Mouse (Mus musculus) midbrain, embryonic 13.5 days (tissue): Measurements from ENCODE around the gene Ranbp1. TPM values are rescaled to one million over a fixed set of nuclear protein-coding genes. Genes with fewer than 3 reads are reported as not detected.

Experiments
- ATAC-seq: fragments of 200-750 bp; cut with Nextera tagmentation; 2 replicates; pipeline ENCODE4 v1.8.0; 2017; ENCODE audit warnings: mild to moderate bottlenecking, moderate TSS enrichment, moderate library complexity
- H3K27ac ChIP-seq: fragments of 300-500 bp; sonication (generic); 2 replicates; pipeline ENCODE4 v1.5.1; 2015; ENCODE audit warnings: inconsistent platforms, mild to moderate bottlenecking, moderate library complexity
- H3K27me3 ChIP-seq: fragments of 300-500 bp; sonication (generic); 2 replicates; pipeline ENCODE4 v1.6.1; 2015; ENCODE audit warnings: mild to moderate bottlenecking, inconsistent platforms
- H3K36me3 ChIP-seq: fragments of 300-500 bp; sonication (generic); 2 replicates; pipeline ENCODE4 v1.6.1; 2015; ENCODE audit warnings: mild to moderate bottlenecking, inconsistent platforms
- H3K4me1 ChIP-seq: fragments of 300-500 bp; sonication (generic); replicated peaks from 2 replicates; pipeline ENCODE4 v1.6.1; 2015; ENCODE audit warnings: inconsistent platforms
- H3K4me2 ChIP-seq: fragments of 300-500 bp; sonication (generic); replicated peaks from 2 replicates; pipeline ENCODE4 v1.6.1; 2015; ENCODE audit warnings: moderate library complexity, mild to moderate bottlenecking, inconsistent platforms
- H3K4me3 ChIP-seq: fragments of 300-500 bp; sonication (generic); replicated peaks from 2 replicates; pipeline ENCODE4 v1.5.1; 2015; ENCODE audit warnings: mild to moderate bottlenecking, inconsistent platforms
- H3K9ac ChIP-seq: fragments of 300-500 bp; sonication (generic); replicated peaks from 2 replicates; pipeline ENCODE4 v1.6.1; 2015; ENCODE audit warnings: mild to moderate bottlenecking, inconsistent platforms
- H3K9me3 ChIP-seq: fragments of 300-500 bp; sonication (generic); 2 replicates; pipeline ENCODE4 v1.6.1; 2016; ENCODE audit warnings: mild to moderate bottlenecking, inconsistent platforms
- WGBS: fragments of 180-500 bp; shearing (Covaris S2); methylation state at CpG from one replicate; pipeline ENCODE4 v1.1.7; 2015; 5-methylcytosine and 5-hydroxymethylcytosine counted together
- polyA plus RNA-seq: library from polyadenylated mRNA; unstranded; fragments of >200 nt; fragmentation: Nextera tagmentation; extraction: Ambion mirVana; gene quantifications from 2 replicates; pipeline ENCODE4 v1.2.1, GENCODE M21; 2015

The Ranbp1 gene
- polyA plus RNA-seq, 1 experiment from 2014 or later, result 519 TPM

- Histone ChIP-seq H3K27me3 (no peaks in the 10 kb centered on the region), H3K4me2 (no peak within 1 kb of the TSS), H3K36me3 (peaks cover 10% of the 10 kb centered on the region), H3K4me3 (no peak within 1 kb of the TSS), H3K9me3 (no peaks in the 10 kb centered on the region), H3K9ac (no peak within 1 kb of the TSS; the same call in 1 of the 2 replicates), H3K4me1 (peaks cover 57% of the 10 kb centered on the region), H3K27ac (no peak within 1 kb of the TSS)
- no peak for ATAC-seq
- 83% methylated on average over 4 of the region's 4 CpGs for WGBS
These were observed 31.0 kb downstream of the Ranbp1 start, which contains the start of gene Ccdc188 for GRCm38 (mm10) chr16:18217579-18217978. Ccdc188 (plus strand) TSS chr16:18217879.

- Histone ChIP-seq H3K27ac (peak overlapping the region; percentile 95), H3K4me2 (peak overlapping the region; percentile 61), H3K4me3 (peak overlapping the region; percentile 35), H3K4me1 (peaks cover 68% of the 10 kb centered on the region), H3K9me3 (no peaks in the 10 kb centered on the region), H3K27me3 (peaks cover 4% of the 10 kb centered on the region; the same call in 1 of the 2 replicates), H3K9ac (peak overlapping the region; percentile 64), H3K36me3 (no peaks in the 10 kb centered on the region)
- ATAC-seq, result no peak
- 65% methylated on average over 7 of the region's 7 CpGs for WGBS
These were observed 33.7 kb downstream of the Ranbp1 start for GRCm38 (mm10) chr16:18214858-18215257.

GRCm38 (mm10) chr16:18213689-18214088 lies 34.8 kb downstream of the Ranbp1 start:
- peak overlapping the region; percentile 61 for H3K4me2 ChIP-seq
- H3K9ac ChIP-seq, result peak overlapping the region; percentile 64
- H3K4me3 ChIP-seq, result peak overlapping the region; percentile 35
- H3K27ac ChIP-seq, result peak overlapping the region; percentile 95
- peaks cover 62% of the 10 kb centered on the region for H3K4me1 ChIP-seq
- H3K27me3 ChIP-seq, result peaks cover 6% of the 10 kb centered on the region; the same call in 1 of the 2 replicates
- ATAC-seq, result peak; percentile 97
- 11% methylated on average over 6 of the region's 6 CpGs for WGBS
- H3K9me3 ChIP-seq, result no peaks in the 10 kb centered on the region
- no peaks in the 10 kb centered on the region for H3K36me3 ChIP-seq

- H3K4me3 ChIP-seq, result no peak overlapping the region
- H3K36me3 ChIP-seq, result no peaks in the 10 kb centered on the region
- no peak overlapping the region for H3K4me2 ChIP-seq
- H3K4me1 ChIP-seq, result peaks cover 56% of the 10 kb centered on the region
- peak overlapping the region; percentile 14; the same call in 1 of the 2 replicates for H3K9ac ChIP-seq
- H3K27ac ChIP-seq, result 0 out of 2 replicates have a peak overlapping the region, but pooled peaks have one; percentile 95
- no peaks in the 10 kb centered on the region for H3K9me3 ChIP-seq
- H3K27me3 ChIP-seq, result peaks cover 6% of the 10 kb centered on the region; the same call in 1 of the 2 replicates
- ATAC-seq, result no peak
- WGBS, result 50% methylated on average over 10 of the region's 10 CpGs
These were observed 36.9 kb downstream of the Ranbp1 start for GRCm38 (mm10) chr16:18211417-18212171.

GRCm38 (mm10) chr16:18210701-18211416 lies 37.7 kb downstream of the Ranbp1 start:
- 21% methylated on average over 8 of the region's 8 CpGs for WGBS
- no peak for ATAC-seq
- no peak overlapping the region for H3K4me2 ChIP-seq
- H3K9me3 ChIP-seq, result no peaks in the 10 kb centered on the region
- peak overlapping the region; percentile 14; the same call in 1 of the 2 replicates for H3K9ac ChIP-seq
- H3K4me1 ChIP-seq, result peaks cover 50% of the 10 kb centered on the region
- H3K4me3 ChIP-seq, result no peak overlapping the region
- no peak overlapping the region for H3K27ac ChIP-seq
- H3K36me3 ChIP-seq, result no peaks in the 10 kb centered on the region
- H3K27me3 ChIP-seq, result peaks cover 6% of the 10 kb centered on the region; the same call in 1 of the 2 replicates

GRCm38 (mm10) chr16:18203430-18204091 lies 45.0 kb downstream of the Ranbp1 start:
- WGBS, result 63% methylated on average over 7 of the region's 7 CpGs
- no peaks in the 10 kb centered on the region for H3K9me3 ChIP-seq
- H3K27ac ChIP-seq, result no peak overlapping the region

GRCm38 (mm10) chr16:18202061-18202460 lies 46.5 kb downstream of the Ranbp1 start:
- 94% methylated on average over 1 of the region's 1 CpGs for WGBS
- peaks cover 50% of the 10 kb centered on the region for H3K4me1 ChIP-seq
- ATAC-seq, result no peak

More at GRCm38 (mm10) chr16:18203430-18204091, 45.0 kb downstream of the Ranbp1 start:
- H3K27me3 ChIP-seq, result no peaks in the 10 kb centered on the region
- peaks cover 35% of the 10 kb centered on the region for H3K4me1 ChIP-seq
- H3K4me2 ChIP-seq, result no peak overlapping the region
- H3K4me3 ChIP-seq, result no peak overlapping the region
- no peaks in the 10 kb centered on the region for H3K36me3 ChIP-seq
- ATAC-seq, result 0 out of 2 replicates have a peak, but pooled peaks have one; percentile 17
- H3K9ac ChIP-seq, result no peak overlapping the region

GRCm38 (mm10) chr16:18201620-18202019 lies 46.9 kb downstream of the Ranbp1 start:
- 64% methylated on average over 1 of the region's 1 CpGs for WGBS
- Histone ChIP-seq H3K36me3 (no peaks in the 10 kb centered on the region), H3K4me3 (no peak overlapping the region), H3K4me2 (no peak overlapping the region), H3K27me3 (no peaks in the 10 kb centered on the region), H3K27ac (no peak overlapping the region), H3K9me3 (no peaks in the 10 kb centered on the region), H3K4me1 (peaks cover 50% of the 10 kb centered on the region), H3K9ac (no peak overlapping the region)
- ATAC-seq, result no peak

More at GRCm38 (mm10) chr16:18202061-18202460, 46.5 kb downstream of the Ranbp1 start:
- no peaks in the 10 kb centered on the region for H3K36me3 ChIP-seq
- H3K9ac ChIP-seq, result no peak overlapping the region
- no peak overlapping the region for H3K4me3 ChIP-seq
- no peaks in the 10 kb centered on the region for H3K27me3 ChIP-seq
- no peaks in the 10 kb centered on the region for H3K9me3 ChIP-seq
- no peak overlapping the region for H3K4me2 ChIP-seq
- H3K27ac ChIP-seq, result no peak overlapping the region

GRCm38 (mm10) chr16:18200062-18200461 lies 48.5 kb downstream of the Ranbp1 start:
- no peak for ATAC-seq
- Histone ChIP-seq H3K27me3 (no peaks in the 10 kb centered on the region), H3K9me3 (no peaks in the 10 kb centered on the region), H3K4me2 (no peak overlapping the region), H3K4me1 (peaks cover 51% of the 10 kb centered on the region), H3K27ac (0 out of 2 replicates have a peak overlapping the region, but pooled peaks have one; percentile 70), H3K36me3 (no peaks in the 10 kb centered on the region), H3K4me3 (no peak overlapping the region), H3K9ac (no peak overlapping the region)
- 90% methylated on average over 2 of the region's 2 CpGs for WGBS

- 38% methylated on average over 10 of the region's 10 CpGs for WGBS
- no peaks in the 10 kb centered on the region for H3K36me3 ChIP-seq
- no peaks in the 10 kb centered on the region for H3K27me3 ChIP-seq
- H3K9ac ChIP-seq, result peak overlapping the region; percentile 36; the same call in 1 of the 2 replicates
- H3K4me2 ChIP-seq, result no peak overlapping the region
- H3K27ac ChIP-seq, result peak overlapping the region; percentile 70
- peaks cover 54% of the 10 kb centered on the region for H3K4me1 ChIP-seq
- peak; percentile 60 for ATAC-seq
- no peak overlapping the region for H3K4me3 ChIP-seq
- no peaks in the 10 kb centered on the region for H3K9me3 ChIP-seq
These were observed 50.0 kb downstream of the Ranbp1 start for GRCm38 (mm10) chr16:18198365-18199098.

- 80% methylated on average over 6 of the region's 6 CpGs for WGBS
- Histone ChIP-seq H3K9ac (0 out of 2 replicates have a peak overlapping the region, but pooled peaks have one; percentile 36), H3K9me3 (no peaks in the 10 kb centered on the region), H3K27ac (peak overlapping the region; percentile 70), H3K4me2 (no peak overlapping the region), H3K4me1 (peaks cover 51% of the 10 kb centered on the region), H3K4me3 (no peak overlapping the region), H3K36me3 (no peaks in the 10 kb centered on the region), H3K27me3 (no peaks in the 10 kb centered on the region)
- no peak for ATAC-seq
These were observed 50.7 kb downstream of the Ranbp1 start for GRCm38 (mm10) chr16:18197881-18198280.
